Mouse (Mus musculus): Measurements from ENCODE around the gene Ccr7. TPM values are rescaled to one million over a fixed set of nuclear protein-coding genes. Genes with fewer than 3 reads are reported as not detected.

Ccr7 gene
- total and polyA plus RNA-seq, 3 experiments = 0.04 to 0.06 TPM; not detected in 1

- Histone ChIP-seq H3K9ac (ENCODE audit: control insufficient read depth, low read depth, low read length, poor library complexity, severe bottlenecking) (no peak overlapping the region), H3K27ac (ENCODE audit: control insufficient read depth, low read depth, low read length) (no peak overlapping the region), H3K79me2 (ENCODE audit: control insufficient read depth, insufficient read depth, low read length, poor library complexity) (no peaks in the 10 kb centered on the region), H3K9me3 (replicated peaks; ENCODE audit: insufficient read depth, low read length) (no peaks in the 10 kb centered on the region), H3K4me1 (ENCODE audit: control insufficient read depth in 1 of 2, insufficient read depth in 2 of 2, low read length in 2 of 2) (peaks cover 4 to 38% of the 10 kb centered on the region in 2 experiments), H3K36me3 (ENCODE audit: control insufficient read depth in 1 of 2, insufficient read depth in 2 of 2, low read length in 2 of 2) (peaks cover 0 to 14% of the 10 kb centered on the region in 2 experiments; a peak in 2 of 4 replicates), H3K4me3 (ENCODE audit: control insufficient read depth in 1 of 2, insufficient read depth in 1 of 2, low read depth in 2 of 2, low read length in 2 of 2) (no peak overlapping the region), H3K27me3 (ENCODE audit: control insufficient read depth in 1 of 2, insufficient read depth in 2 of 2, low read length in 2 of 2) (peaks cover 12 to 15% of the 10 kb centered on the region in 2 experiments)
- no peak for DNase-seq (ENCODE audit: low read depth, low spot score)
- TF ChIP-seq ELF1 (IDR thresholded peaks at IDR 0.05; ENCODE audit: low read depth, low read length) = no peak
- no peak for TF ChIP-seq MAFK (IDR thresholded peaks at IDR 0.05; ENCODE audit: borderline replicate concordance, low read depth, low read length)
- TF ChIP-seq POLR2AphosphoS5 (IDR thresholded peaks at IDR 0.05; ENCODE audit: borderline replicate concordance, low read depth, low read length) = no peak; the same call in 1 of the 2 replicates
- TF ChIP-seq ZNF384 (IDR thresholded peaks at IDR 0.05; ENCODE audit: low read depth, low read length) = no peak
- TF ChIP-seq HCFC1 (IDR thresholded peaks at IDR 0.05; ENCODE audit: low read depth, low read length) = no peak
- no peak for TF ChIP-seq KAT2A (conservative IDR thresholded peaks at IDR 0.05; ENCODE audit: low read depth, low read length)
- no peak for TF ChIP-seq E2F4 (IDR thresholded peaks at IDR 0.05; ENCODE audit: borderline replicate concordance, low read depth, low read length)
Observed at GRCm38 (mm10) chr11:99166241-99166640, 11.4 kb upstream of the Ccr7 start.

- Histone ChIP-seq H3K9ac (ENCODE audit: control insufficient read depth, low read depth, low read length, poor library complexity, severe bottlenecking) (peak overlapping the region; percentile 64), H3K27me3 (ENCODE audit: control insufficient read depth in 1 of 2, insufficient read depth in 2 of 2, low read length in 2 of 2) (peaks cover 18 to 20% of the 10 kb centered on the region in 2 experiments), H3K36me3 (ENCODE audit: control insufficient read depth in 1 of 2, insufficient read depth in 2 of 2, low read length in 2 of 2) (peaks cover 0 to 14% of the 10 kb centered on the region in 2 experiments; a peak in 2 of 4 replicates), H3K4me1 (ENCODE audit: control insufficient read depth in 1 of 2, insufficient read depth in 2 of 2, low read length in 2 of 2) (peaks cover 4 to 38% of the 10 kb centered on the region in 2 experiments), H3K9me3 (replicated peaks; ENCODE audit: insufficient read depth, low read length) (no peaks in the 10 kb centered on the region), H3K27ac (ENCODE audit: control insufficient read depth, low read depth, low read length) (peak overlapping the region; percentile 63), H3K79me2 (ENCODE audit: control insufficient read depth, insufficient read depth, low read length, poor library complexity) (no peaks in the 10 kb centered on the region), H3K4me3 (ENCODE audit: control insufficient read depth in 1 of 2, insufficient read depth in 1 of 2, low read depth in 2 of 2, low read length in 2 of 2) (peak overlapping the region; percentile 41 to 48)
- peak; percentile 97 for DNase-seq (ENCODE audit: low read depth, low spot score)
- peak; percentile 74 for TF ChIP-seq HCFC1 (IDR thresholded peaks at IDR 0.05; ENCODE audit: low read depth, low read length)
- peak; percentile 85 for TF ChIP-seq SIN3A (IDR thresholded peaks at IDR 0.05; ENCODE audit: low read length)
- TF ChIP-seq ELF1 (IDR thresholded peaks at IDR 0.05; ENCODE audit: low read depth, low read length) = 0 out of 2 replicates have a peak, but pooled peaks have one; percentile 27
- no peak for TF ChIP-seq NRF1 (IDR thresholded peaks at IDR 0.05; ENCODE audit: insufficient read depth, low read depth, low read length, poor library complexity, severe bottlenecking)
- no peak for TF ChIP-seq TAL1 (IDR thresholded peaks at IDR 0.05; ENCODE audit: low read length)
- peak; percentile 100 for TF ChIP-seq POLR2AphosphoS2 (IDR thresholded peaks at IDR 0.05; ENCODE audit: low read length)
- TF ChIP-seq MAX (IDR thresholded peaks at IDR 0.05; ENCODE audit: low read length) = peak; percentile 99
- no peak for TF ChIP-seq MAZ (IDR thresholded peaks at IDR 0.05; ENCODE audit: low read depth, low read length)
- peak; percentile 47 for TF ChIP-seq RCOR1 (IDR thresholded peaks at IDR 0.05; ENCODE audit: low read depth, low read length)
- TF ChIP-seq TBP (IDR thresholded peaks at IDR 0.05; ENCODE audit: low read depth, low read length) = peak; percentile 100
- peak; percentile 97 to 99 for TF ChIP-seq USF2 (IDR thresholded peaks at IDR 0.05; ENCODE audit: borderline replicate concordance in 1 of 2, insufficient read depth in 1 of 2, low read depth in 1 of 2, low read length in 2 of 2)
- peak; percentile 99 for TF ChIP-seq NELFE (IDR thresholded peaks at IDR 0.05; ENCODE audit: low read depth, low read length)
- peak; percentile 58; the same call in 1 of the 2 replicates for TF ChIP-seq BHLHE40 (IDR thresholded peaks at IDR 0.05; ENCODE audit: borderline replicate concordance, low read depth, low read length)
- TF ChIP-seq POLR2AphosphoS5 (IDR thresholded peaks at IDR 0.05; ENCODE audit: borderline replicate concordance, low read depth, low read length) = peak; percentile 87; the same call in 1 of the 2 replicates
- TF ChIP-seq RAD21 (IDR thresholded peaks at IDR 0.05; ENCODE audit: low read depth, low read length) = no peak
- peak; percentile 100 for TF ChIP-seq ZMIZ1 (IDR thresholded peaks at IDR 0.05; ENCODE audit: low read depth, low read length)
- no peak for TF ChIP-seq KAT2A (conservative IDR thresholded peaks at IDR 0.05; ENCODE audit: low read depth, low read length)
- no peak for TF ChIP-seq ZKSCAN1 (IDR thresholded peaks at IDR 0.05; ENCODE audit: low read depth, low read length)
- peak; percentile 83 to 100; a peak in 3 of 4 replicates for TF ChIP-seq POLR2A (IDR thresholded peaks at IDR 0.05; ENCODE audit: control insufficient read depth in 1 of 2, insufficient read depth in 1 of 2, low read depth in 1 of 2, low read length in 2 of 2, poor library complexity in 1 of 2)
- peak; percentile 38; the same call in 1 of the 2 replicates for TF ChIP-seq TCF12 (IDR thresholded peaks at IDR 0.05; ENCODE audit: low read depth, low read length)
- peak; percentile 99 for TF ChIP-seq USF1 (IDR thresholded peaks at IDR 0.05; ENCODE audit: low read depth, low read length)
- peak; percentile 79 for TF ChIP-seq ZNF384 (IDR thresholded peaks at IDR 0.05; ENCODE audit: low read depth, low read length)
- TF ChIP-seq GABPA (IDR thresholded peaks at IDR 0.05; ENCODE audit: low read depth, low read length) = no peak
- peak; percentile 30; the same call in 1 of the 2 replicates for TF ChIP-seq MYB (IDR thresholded peaks at IDR 0.05; ENCODE audit: low read depth, low read length)
- TF ChIP-seq ETS1 (IDR thresholded peaks at IDR 0.05; ENCODE audit: low read depth, low read length) = peak; percentile 94
- TF ChIP-seq GATA1 (IDR thresholded peaks at IDR 0.05; ENCODE audit: low read depth, low read length) = 0 out of 2 replicates have a peak, but pooled peaks have one; percentile 17
Observed at GRCm38 (mm10) chr11:99165031-99165752, 10.3 kb upstream of the Ccr7 start.

Data from MEL (cell line).